Mouse (Mus musculus) adrenal gland (tissue): Measurements from ENCODE around the gene Plcxd2.

Source experiments
- intact Hi-C: fragments of 180-260 bp; cut with DNase I; formaldehyde crosslinking; loops from one replicate; pipeline ENCODE4 v1.15.1; 2025

Gene Plcxd2

DNA sequence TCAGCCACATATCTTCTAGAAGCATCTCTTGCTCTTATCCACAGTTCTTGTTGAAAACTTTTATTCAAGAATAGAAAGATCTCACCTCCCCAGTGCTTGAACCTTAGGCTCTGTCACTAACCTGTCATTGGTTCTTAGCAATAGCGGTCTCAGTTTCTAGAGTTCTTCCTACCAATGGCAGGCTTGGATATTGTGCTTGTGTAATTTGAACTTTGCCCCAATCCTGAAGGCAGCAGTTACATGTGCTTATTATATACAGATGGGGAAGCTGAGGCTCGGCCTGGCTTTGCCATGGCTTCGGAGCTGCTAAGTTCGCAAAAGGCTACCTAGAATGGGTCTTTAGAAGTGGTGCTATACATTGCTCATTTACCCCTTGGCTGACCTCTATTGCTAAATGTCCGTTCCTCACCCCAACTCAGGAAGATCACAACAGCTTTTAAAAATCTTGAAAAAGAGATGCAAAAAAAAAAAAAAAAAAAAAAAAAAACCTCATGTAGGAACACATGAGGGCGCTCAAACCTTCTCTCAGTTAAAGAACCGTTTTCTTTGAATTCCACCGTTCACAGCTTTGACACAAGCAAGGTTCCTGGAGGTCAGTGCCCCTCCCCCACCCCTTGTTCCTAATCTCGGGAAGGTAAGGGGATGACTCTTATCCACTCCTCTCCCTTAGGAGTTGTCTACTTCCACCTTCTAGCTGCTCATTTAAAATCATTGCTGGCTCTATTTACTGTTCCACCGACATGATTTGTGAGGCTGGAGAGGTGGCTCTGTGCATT, 18.9 kb downstream of the Plcxd2 start:
- intact Hi-C loops, result loop anchor here (10.0 kb wide), 1 partner anchor 104 kb away; no protein-coding TSS in a partner anchor

DNA sequence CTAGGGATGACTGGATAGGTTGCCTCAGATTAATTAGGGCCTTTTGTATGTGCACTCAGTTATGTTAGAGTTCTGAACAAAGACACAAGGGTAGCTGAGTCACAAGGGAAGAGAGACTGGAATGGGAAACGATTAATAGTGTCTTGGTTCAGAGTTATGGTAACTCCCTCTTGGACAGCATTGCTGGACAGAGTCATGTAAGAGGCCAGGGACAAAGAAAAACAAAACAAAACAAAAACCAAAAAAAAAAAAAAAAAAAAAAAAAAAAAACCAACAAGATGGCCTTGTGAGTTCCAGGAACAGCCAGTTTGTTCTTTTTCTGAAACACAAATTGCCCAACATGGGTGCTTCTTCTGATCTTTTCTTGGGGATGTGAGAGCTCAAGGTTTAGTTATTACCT, 23.8 kb downstream of the Plcxd2 start:
- intact Hi-C loops, result loop anchor here (5.0 kb wide), 1 partner anchor 36 kb away; no protein-coding TSS in a partner anchor

DNA sequence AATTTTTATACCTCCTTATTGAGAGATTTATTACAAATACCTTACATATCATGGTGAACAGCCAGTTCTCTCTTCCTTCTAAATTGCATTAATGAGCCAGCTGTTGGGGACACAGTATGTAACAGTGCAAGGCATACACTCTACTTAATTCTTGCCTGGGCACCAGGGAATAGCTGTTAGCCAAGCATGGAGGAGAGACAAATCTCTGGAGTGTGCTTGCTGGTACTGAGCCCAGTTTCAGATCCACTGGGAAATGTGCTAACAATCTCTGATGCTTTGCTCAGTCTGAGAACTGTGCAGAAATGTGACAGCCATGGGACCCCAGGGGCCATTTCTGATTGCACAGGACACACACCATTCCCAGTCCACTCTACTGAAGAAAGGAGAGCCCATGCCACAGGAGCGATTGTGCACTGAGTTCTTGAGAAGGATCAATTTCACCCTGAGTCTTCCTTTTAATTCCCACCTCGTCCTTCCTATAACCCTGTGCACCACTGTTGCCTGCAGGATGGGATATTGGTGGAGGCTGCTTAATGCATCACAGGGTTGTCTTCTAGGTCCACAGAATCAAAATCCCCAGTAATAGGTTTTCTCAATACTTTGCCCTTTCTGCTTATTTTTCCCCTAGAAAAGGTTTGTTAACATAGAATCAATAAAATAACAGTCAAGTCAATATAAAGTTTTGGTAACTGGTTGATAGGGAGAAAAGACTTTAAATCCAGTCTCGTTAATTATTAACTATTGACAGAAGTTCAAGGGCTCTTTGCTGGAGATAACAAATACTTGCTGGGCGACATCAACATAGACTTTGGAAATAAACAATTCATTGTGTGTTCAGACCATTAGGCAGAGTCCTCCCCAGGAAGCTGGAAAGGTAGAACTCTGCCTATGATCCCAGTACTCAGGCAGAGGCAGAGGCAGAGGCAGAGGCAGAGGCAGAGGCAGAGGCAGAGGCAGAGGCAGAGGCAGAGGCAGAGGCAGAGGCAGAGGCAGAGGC, 25.1 kb downstream of the Plcxd2 start:
- intact Hi-C loops, result loop anchor here (5.0 kb wide), 1 partner anchor 37 kb away; no protein-coding TSS in a partner anchor

DNA sequence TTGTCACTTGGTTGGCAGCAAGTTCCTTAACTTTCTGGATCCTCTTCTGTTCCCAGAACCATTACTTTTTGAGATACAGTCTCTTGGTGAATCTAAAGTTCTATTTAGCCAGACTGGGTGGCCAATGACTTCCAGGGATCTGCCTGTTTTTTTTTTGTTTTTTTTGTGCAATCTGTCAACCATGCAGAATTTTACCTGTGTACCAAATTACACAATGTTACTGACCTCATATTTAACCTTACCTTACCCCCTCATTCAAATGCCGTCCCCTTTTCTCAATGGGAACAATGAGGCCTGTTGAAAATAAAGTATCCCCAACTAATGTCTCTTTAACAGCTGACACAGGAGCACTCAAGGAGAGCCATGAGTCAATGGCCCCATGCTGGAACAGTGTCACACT, 33.8 kb downstream of the Plcxd2 start:
- intact Hi-C loops, result no loop called here

DNA sequence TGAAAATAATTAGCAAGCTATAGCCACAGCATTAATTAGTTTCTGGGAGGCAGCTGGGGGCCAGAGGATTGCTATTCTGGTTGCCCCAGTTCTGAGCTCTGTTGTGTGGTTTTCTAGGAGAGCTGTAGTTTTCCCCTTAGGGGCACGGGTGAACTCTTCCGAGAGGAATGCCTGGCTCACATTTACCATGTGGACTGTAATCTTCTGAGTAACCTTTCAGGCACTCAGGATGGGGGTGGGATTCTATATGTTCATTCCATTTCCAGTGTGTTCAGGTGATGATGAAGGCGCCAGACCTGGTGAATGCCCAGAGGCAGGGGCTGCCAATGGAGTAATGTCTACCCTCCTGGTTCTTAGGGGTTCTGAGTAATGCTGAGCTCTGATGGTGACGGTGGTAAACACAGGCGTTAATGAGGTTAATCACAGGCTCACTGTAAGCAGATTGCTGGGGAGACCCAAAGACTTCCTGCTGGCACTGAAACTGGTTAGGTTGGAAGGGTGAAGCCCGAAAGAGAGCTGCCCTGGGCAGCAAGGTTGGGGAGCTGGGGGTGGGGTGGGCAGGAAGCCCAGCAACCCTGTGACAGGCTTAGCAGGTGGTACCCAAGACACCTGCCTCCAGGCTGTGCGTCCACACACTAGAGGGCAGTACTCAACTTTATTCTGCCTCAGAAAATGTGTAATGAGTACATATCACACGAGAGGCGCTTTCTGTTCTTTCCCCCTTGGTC, 35.9 kb downstream of the Plcxd2 start:
- intact Hi-C loops, result no loop called here

DNA sequence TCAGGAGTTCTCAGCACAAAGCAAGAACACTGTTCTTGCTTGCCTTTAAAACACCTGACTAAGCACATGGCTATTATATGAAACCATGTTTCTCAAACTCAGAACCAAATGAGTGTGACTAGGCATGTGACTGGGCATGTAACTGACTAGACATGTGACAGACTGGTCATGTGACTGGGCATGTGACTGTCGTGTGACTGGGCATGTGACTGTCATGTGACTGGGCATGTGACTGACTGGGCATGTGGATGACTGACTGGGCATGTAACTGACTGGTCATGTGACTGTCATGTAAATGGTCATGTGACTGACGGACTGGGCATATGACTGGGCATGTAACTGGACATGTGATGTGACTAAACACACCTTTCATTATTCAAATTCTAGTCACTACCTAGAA, 39.8 kb downstream of the Plcxd2 start:
- intact Hi-C loops, result no loop called here

DNA sequence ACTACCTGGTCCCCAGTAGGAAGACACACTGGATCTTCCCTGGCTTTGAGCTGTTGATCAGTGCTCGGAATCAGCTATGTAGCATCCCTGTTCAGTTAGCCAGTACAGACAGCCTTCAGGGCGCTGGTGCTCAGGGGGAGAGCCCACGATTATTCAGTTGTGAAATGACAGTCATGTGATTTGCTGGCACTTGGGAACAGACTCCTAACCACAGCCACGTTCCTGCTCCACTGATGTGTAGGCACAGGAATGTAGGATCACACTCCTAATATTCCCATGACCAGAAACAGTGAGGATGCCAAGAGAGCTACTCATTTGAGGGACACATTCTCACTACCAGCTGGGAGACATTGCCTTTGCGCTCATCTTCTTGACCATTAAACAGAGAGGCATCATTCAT, 41.3 kb downstream of the Plcxd2 start:
- intact Hi-C loops, result loop anchor here (5.0 kb wide), 1 partner anchor 211 kb away; no protein-coding TSS in a partner anchor

DNA sequence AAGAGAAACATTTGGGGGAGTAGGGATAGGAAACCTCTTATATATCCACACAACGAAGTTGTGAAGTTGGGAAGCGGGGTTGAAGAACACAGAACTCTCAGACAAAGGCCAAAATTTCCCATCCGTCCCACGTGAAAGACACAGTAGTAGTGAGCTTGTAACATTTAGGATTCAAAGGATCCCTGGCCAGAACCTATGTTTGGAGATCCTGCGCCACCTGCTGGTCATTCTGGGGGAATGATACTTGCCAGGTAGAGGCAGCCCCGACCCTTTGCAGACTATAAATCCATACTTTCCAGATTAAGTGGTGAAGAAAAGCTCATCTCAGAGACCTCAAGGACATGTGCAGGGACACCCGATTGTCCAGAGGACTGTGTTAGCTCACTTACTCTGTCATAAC, 42.5 kb downstream of the Plcxd2 start:
- intact Hi-C loops, result loop anchor here (2.0 to 5.0 kb wide), 3 partner anchors 123 to 283 kb away; no protein-coding TSS in a partner anchor

DNA sequence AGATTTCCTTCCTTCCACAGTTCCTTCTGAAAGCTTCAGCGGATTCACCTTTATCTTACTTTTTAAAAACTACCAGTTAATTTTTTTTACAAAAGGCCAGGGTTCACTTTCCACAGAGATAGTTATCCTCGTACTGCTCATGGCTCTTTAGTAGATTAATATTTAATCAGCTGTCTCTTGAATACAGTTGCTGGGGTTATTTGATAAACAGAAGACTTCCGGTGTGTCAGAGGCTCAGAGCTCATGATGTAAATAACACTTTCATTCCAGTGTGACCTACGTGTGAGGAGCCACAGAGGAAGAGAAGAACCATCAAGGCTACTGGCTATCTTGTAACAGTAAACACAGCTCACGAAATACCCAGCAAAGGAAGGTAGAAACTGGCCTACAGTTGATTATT, 43.4 kb downstream of the Plcxd2 start:
- intact Hi-C loops, result loop anchor here (2.0 to 5.0 kb wide), 3 partner anchors 122 to 282 kb away; no protein-coding TSS in a partner anchor

DNA sequence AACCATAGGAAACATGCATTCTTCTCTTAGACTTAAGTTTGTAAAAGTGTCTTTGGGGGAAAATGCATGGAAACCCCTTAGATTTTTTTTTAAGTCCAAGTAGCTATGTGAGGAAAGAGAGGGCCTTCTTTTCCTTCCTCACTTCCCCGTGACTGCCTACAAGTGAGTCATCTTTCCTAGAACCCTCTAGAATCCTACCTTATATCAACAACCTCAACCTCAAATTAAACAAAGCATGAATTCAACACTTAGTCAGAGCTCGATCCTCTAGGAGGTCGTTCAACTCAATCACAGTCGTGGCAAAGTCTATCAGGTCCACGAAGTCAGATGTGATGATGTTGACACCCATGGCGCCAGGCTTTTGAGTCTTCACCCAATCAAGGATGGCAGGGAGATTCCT, 45.2 kb downstream of the Plcxd2 start:
- intact Hi-C loops, result loop anchor here (5.0 kb wide), 1 partner anchor 207 kb away; no protein-coding TSS in a partner anchor

DNA sequence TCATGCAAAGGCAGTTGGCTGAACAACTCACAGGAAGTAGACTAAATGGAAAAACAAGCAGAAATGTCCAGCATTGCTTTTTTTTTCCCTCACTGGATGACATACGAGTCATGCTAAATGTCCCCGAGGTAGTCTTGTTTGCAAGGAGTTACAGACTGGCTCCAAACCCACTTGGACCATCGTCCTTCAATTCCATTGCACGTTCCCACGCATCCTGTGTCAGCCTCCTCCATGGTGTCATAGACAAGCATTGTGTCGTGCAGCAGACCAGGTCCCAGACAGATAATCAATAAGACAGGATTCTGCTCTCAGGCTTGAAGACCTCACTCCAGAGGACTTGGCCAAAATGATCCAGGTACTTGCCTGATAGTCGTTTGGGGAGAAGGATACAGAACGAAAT, 46.2 kb downstream of the Plcxd2 start:
- intact Hi-C loops, result no loop called here

DNA sequence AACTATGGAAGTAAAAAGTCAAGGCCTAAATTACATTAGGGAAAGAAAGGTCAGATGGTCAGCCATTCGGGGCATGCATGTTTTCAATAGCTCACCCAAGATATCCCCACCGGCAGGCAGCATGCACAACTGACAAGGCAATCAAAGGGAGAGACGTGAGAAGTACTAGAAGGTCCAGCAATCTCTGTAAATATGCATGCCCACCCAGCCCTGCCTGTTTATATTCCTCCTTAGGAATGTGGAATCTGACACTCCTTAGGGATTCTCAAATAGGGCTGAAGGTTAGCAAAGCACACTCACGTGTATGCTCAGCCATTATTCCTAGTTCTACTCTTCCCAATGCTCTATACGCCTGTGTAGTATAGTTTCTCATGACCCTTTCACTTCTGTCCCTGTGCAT, 46.9 kb downstream of the Plcxd2 start:
- intact Hi-C loops, result no loop called here

DNA sequence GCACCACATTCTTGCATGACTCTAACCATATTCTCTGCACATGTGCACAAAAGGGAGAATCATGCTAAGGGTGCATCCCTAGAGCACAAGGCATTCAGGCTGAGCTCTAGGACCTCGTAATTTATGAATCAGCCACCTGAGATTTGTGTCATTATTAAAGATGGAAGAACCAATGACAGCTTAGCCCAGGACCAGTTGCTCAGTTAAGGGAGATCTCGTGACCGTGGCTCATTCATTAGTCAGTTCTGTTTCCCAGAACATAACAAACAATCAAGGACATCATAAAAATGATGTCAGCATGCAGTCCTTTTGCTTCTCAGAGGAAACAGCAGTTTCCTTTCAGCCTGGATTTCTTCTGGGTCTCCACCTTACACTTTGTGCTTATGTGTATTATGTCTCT, 49.0 kb downstream of the Plcxd2 start:
- intact Hi-C loops, result no loop called here

DNA sequence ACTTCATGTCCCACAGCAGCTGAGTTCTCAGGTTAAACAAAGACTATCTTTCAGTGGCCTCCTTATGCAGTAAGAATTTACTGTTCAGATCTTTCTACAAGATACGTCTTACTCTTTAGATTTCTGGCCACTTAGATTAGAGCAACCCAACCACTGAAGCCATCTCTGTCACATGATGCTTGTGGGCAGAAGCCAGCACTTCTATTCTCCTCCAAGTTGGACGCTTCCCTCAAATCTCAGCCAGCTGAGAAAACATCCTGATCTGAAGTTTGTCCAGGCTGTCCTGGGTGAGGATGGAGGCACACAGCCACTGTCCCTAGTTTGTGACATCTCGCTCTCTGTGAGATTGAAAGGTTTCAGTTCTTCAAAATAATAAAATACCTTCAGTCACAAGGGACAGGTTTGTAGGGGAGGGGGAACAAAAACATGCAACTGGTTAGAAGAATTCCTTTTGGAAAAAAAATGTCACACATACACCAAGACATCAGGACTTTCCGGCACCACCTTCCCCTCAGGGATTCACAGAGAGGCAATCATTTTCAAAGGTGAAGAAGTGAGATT, 53.5 kb downstream of the Plcxd2 start:
- intact Hi-C loops, result no loop called here

DNA sequence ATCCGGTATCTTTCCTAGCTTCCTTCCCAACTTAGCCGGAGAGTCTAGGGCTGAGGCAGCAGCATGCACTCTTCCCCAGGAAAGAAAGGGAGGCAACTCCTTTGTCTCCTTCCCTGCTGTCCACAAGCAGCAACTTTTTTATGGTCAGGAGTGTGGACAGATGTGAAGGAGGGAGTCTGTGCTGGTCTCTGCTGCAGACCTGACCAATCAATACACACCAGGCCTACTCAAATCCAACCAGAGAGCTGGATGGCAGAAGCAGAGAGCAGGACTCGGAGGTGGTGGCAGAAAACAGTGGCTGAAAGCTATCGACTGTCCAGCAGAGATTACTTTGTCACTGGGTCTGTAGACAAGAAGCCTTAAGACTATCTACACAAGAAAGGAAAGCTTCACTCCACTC, 56.6 kb downstream of the Plcxd2 start, which contains the start of gene Phldb2:
Gene Phldb2 (minus strand): TSS at position 205 of the 400 bp plus-strand sequence.
- intact Hi-C loops, result no loop called here

DNA sequence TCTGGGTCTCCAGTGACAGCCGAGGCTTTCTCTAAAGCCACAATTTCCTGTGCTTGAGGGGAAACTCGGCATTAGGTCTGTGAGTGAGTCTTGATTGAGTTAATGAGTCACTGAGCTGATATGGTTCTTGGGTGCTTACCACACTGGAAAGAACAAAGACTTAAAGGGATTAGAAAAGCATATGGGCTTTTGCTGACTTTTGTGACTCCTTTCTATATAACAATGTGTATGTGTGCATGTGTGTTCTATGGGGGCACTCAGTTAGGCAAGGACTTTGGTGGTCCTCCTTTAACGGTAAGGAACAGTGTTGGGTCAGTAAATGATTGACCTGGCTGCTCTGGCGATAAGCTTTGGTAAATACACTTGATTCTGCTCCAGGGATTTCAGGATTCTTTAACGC, 57.5 kb downstream of the Plcxd2 start:
- intact Hi-C loops, result no loop called here

DNA sequence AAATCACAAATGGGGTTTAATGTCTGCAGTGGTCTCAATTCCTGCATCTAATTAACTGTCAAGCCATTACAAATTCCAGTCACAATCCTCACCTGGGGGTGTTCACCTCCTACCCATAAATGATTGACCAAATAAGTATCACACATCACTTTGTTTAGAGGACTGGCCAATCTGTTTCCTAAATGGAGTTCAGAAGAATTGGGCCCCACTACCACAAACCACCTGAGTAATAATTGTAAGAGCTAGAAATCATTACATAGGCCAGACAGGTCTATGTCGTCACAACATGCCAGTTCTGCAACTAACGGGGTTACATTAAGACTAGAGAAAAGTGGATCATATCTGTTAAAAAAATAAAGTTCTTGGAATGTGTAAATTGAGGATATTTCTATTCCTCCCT, 58.0 kb downstream of the Plcxd2 start:
- intact Hi-C loops, result no loop called here

DNA sequence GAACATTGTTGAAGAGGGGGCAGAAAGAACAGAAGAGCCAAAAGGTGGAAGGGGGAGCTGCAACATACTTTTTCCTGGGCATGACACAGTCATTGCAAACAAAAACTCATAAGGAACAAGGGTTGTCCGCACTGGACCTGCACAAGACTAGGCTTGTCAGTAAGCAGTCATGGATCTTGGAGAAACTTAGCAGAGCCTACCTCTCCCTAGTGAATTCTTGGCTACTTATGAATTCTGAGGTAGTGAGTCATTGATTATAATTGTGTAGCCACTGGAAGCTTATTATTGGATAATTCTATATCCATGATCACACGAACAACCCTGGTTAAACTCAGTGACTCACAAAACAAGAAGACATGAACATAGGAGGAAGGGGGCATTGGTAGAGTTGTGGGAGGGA, 63.7 kb downstream of the Plcxd2 start:
- intact Hi-C loops, result no loop called here

DNA sequence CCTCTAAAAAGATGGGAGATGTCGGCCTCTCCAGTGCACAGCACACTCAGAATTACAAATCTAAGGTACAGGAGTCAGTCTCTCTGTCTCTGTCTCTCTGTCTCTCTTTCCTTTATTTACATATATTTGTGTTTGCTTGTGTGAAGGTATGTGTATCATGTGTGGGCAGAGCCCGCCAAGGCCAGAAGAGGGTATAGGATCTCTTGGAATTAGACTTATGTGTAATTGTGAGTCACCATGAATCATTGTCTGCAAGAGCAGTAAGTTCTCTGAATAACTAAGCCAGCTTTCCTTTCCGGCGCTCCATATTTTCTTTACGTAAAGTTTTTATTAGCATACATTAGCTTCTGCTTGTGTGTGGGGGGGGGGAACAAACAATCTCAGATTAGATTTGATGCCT, 64.4 kb downstream of the Plcxd2 start:
- intact Hi-C loops, result no loop called here

DNA sequence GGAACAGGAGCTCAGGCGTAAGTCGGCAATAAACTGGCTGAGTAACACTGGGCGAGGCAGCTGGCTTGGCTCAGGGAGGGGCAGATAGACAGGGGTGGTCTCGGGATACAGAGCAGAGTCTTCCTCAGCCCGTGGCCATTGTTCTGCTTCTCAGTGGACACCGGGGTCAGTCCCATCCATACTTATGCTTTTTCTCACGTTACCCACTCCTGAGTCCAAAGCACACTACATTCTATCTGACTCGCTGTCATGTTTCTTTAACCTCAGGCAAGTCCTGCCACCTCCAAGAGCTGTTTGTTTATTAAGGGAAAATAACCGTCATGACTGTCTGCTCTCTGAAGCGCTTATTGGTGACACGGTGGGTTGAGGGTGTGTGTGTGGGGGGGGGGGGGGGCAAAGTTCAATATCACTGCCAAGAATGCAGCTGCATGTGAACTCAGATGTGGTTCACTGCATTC, 64.8 kb downstream of the Plcxd2 start:
- intact Hi-C loops, result no loop called here
